Mouse (Mus musculus) heart, postnatal 0 days (tissue): ENCODE data around the gene Cdk17. TPM values are rescaled to one million over a fixed set of nuclear protein-coding genes. Genes with fewer than 3 reads are reported as not detected.

Source experiments
- ATAC-seq: fragments of 200-750 bp; cut with Nextera tagmentation; 2 replicates; pipeline ENCODE4 v1.8.0; 2017; ENCODE audit warnings: low read depth, moderate number of reproducible peaks, moderate library complexity; ENCODE audit not compliant: insufficient read depth
- DNase-seq: peaks from one replicate; pipeline ENCODE4 v3.0.0-alpha.2; 2016; ENCODE audit warnings: low spot score
- H3K27ac ChIP-seq: fragments of 300-500 bp; sonication (generic); 2 replicates; pipeline ENCODE4 v1.5.1; 2014; ENCODE audit warnings: low read depth, mild to moderate bottlenecking
- H3K27me3 ChIP-seq: fragments of 300-500 bp; sonication (generic); 2 replicates; pipeline ENCODE4 v1.6.1; 2014; ENCODE audit warnings: low read length, mixed read lengths; ENCODE audit not compliant: control insufficient read depth, insufficient read depth
- H3K36me3 ChIP-seq: fragments of 300-500 bp; sonication (generic); replicated peaks from 2 replicates; pipeline ENCODE4 v1.6.1; 2014; ENCODE audit warnings: low read length, mixed read lengths; ENCODE audit not compliant: control insufficient read depth, insufficient read depth
- H3K4me1 ChIP-seq: fragments of 300-500 bp; sonication (generic); 2 replicates; pipeline ENCODE4 v1.6.1; 2014; ENCODE audit warnings: antibody characterized with exemption; ENCODE audit not compliant: control insufficient read depth, insufficient read depth
- H3K4me2 ChIP-seq: fragments of 300-500 bp; sonication (generic); 2 replicates; pipeline ENCODE4 v1.6.1; 2014; ENCODE audit warnings: low read depth, mild to moderate bottlenecking, low read length, moderate library complexity
- H3K4me3 ChIP-seq: fragments of 300-500 bp; sonication (generic); 2 replicates; pipeline ENCODE4 v1.5.1; 2014; ENCODE audit warnings: low read depth, low read length
- H3K9ac ChIP-seq: fragments of 300-500 bp; sonication (generic); replicated peaks from 2 replicates; pipeline ENCODE4 v1.6.1; 2014; ENCODE audit warnings: low read depth, low read length, mixed read lengths
- H3K9me3 ChIP-seq: fragments of 300-500 bp; sonication (generic); replicated peaks from 2 replicates; pipeline ENCODE4 v1.6.1; 2016; ENCODE audit warnings: low read length; ENCODE audit not compliant: control insufficient read depth
- CTCF ChIP-seq: IDR thresholded peaks from 2 replicates; pipeline ENCODE4 v1.5.1; 2016; ENCODE audit warnings: antibody characterized with exemption, control low read depth, low read depth
- EP300 ChIP-seq: IDR thresholded peaks from 2 replicates; pipeline ENCODE4 v1.6.1; 2016; ENCODE audit warnings: antibody characterized with exemption, low read depth
- WGBS: fragments of 180-500 bp; shearing (Covaris S2); extraction: QIAGEN DNeasy Blood & Tissue Kit; methylation state at CpG from one replicate; pipeline ENCODE4 v1.1.7; 2014; 5-methylcytosine and 5-hydroxymethylcytosine counted together
- polyA plus RNA-seq: library from polyadenylated mRNA; unstranded; fragments of >200 nt; fragmentation: Nextera tagmentation; extraction: Ambion mirVana; gene quantifications from 2 replicates; pipeline ENCODE4 v1.2.1, GENCODE M21; 2015
- total RNA-seq: library from RNA; depleted of rRNA; stranded (reverse); fragments of >200 nt; gene quantifications from 2 replicates; pipeline ENCODE4 v1.2.3, GENCODE M21; 2014; ENCODE audit warnings: low replicate concordance

Gene Cdk17
- total and polyA plus RNA-seq, 2 experiments from 2014 or later, result 12.3 to 40.2 TPM

- Histone ChIP-seq H3K27me3 (no peaks in the 10 kb centered on the region), H3K4me2 (no peak overlapping the region), H3K4me3 (no peak overlapping the region), H3K36me3 (no peaks in the 10 kb centered on the region; the same call in 1 of the 2 replicates), H3K27ac (no peak overlapping the region), H3K9ac (no peak overlapping the region), H3K4me1 (0 out of 2 replicates have a peak, but pooled peaks cover 4% of the 10 kb centered on the region), H3K9me3 (no peaks in the 10 kb centered on the region)
- TF ChIP-seq EP300, result no peak
- no peak for TF ChIP-seq CTCF
- ATAC-seq (no peak), DNase-seq (no peak)
- WGBS, result 88% methylated on average over 4 of the region's 4 CpGs
Observed at GRCm38 (mm10) chr10:93205287-93205956, 44.7 kb downstream of the Cdk17 start.

GRCm38 (mm10) chr10:93207176-93207575 lies 46.5 kb downstream of the Cdk17 start:
- WGBS, result 81% methylated on average over 5 of the region's 5 CpGs

GRCm38 (mm10) chr10:93212699-93213098 lies 52.0 kb downstream of the Cdk17 start:
- TF ChIP-seq EP300 (no peak), CTCF (no peak)
- no peaks in the 10 kb centered on the region for H3K4me1 ChIP-seq

More at GRCm38 (mm10) chr10:93207176-93207575, 46.5 kb downstream of the Cdk17 start:
- Histone ChIP-seq H3K9ac (no peak overlapping the region), H3K4me2 (no peak overlapping the region), H3K27me3 (no peaks in the 10 kb centered on the region), H3K27ac (no peak overlapping the region), H3K4me1 (0 out of 2 replicates have a peak, but pooled peaks cover 4% of the 10 kb centered on the region), H3K4me3 (no peak overlapping the region), H3K9me3 (no peaks in the 10 kb centered on the region), H3K36me3 (peaks cover 5% of the 10 kb centered on the region; the same call in 1 of the 2 replicates)
- TF ChIP-seq EP300, result no peak
- TF ChIP-seq CTCF, result no peak
- DNase-seq, result no peak
- ATAC-seq, result no peak

GRCm38 (mm10) chr10:93213339-93213738 lies 52.7 kb downstream of the Cdk17 start:
- peaks cover 42% of the 10 kb centered on the region for H3K36me3 ChIP-seq
- ATAC-seq, result no peak
- H3K4me2 ChIP-seq, result no peak overlapping the region
- no peaks in the 10 kb centered on the region for H3K4me1 ChIP-seq
- DNase-seq, result no peak
- no peak overlapping the region for H3K9ac ChIP-seq
- WGBS, result 77% methylated on average over 7 of the region's 7 CpGs
- H3K27ac ChIP-seq, result no peak overlapping the region
- no peak for TF ChIP-seq EP300
- no peak for TF ChIP-seq CTCF
- no peaks in the 10 kb centered on the region for H3K27me3 ChIP-seq
- H3K9me3 ChIP-seq, result no peaks in the 10 kb centered on the region
- no peak overlapping the region for H3K4me3 ChIP-seq

More at GRCm38 (mm10) chr10:93212699-93213098, 52.0 kb downstream of the Cdk17 start:
- no peak overlapping the region for H3K4me3 ChIP-seq
- DNase-seq (no peak), ATAC-seq (no peak)
- H3K36me3 ChIP-seq, result peaks cover 35% of the 10 kb centered on the region
- H3K9me3 ChIP-seq, result no peaks in the 10 kb centered on the region
- WGBS, result 78% methylated on average over 2 of the region's 2 CpGs
- no peak overlapping the region for H3K9ac ChIP-seq
- no peaks in the 10 kb centered on the region for H3K27me3 ChIP-seq
- no peak overlapping the region for H3K4me2 ChIP-seq
- H3K27ac ChIP-seq, result no peak overlapping the region

GRCm38 (mm10) chr10:93214251-93214650 lies 53.6 kb downstream of the Cdk17 start:
- H3K9me3 ChIP-seq, result no peaks in the 10 kb centered on the region
- H3K27me3 ChIP-seq, result no peaks in the 10 kb centered on the region
- WGBS, result 60% methylated on average over 4 of the region's 4 CpGs
- peaks cover 45% of the 10 kb centered on the region for H3K36me3 ChIP-seq
- TF ChIP-seq CTCF (no peak), EP300 (no peak)
- DNase-seq (no peak), ATAC-seq (no peak)
- H3K4me3 ChIP-seq, result no peak overlapping the region
- H3K4me1 ChIP-seq, result no peaks in the 10 kb centered on the region
- no peak overlapping the region for H3K27ac ChIP-seq
- H3K4me2 ChIP-seq, result no peak overlapping the region
- H3K9ac ChIP-seq, result no peak overlapping the region
